Mouse (Mus musculus) left cerebral cortex, postnatal 25 days (tissue): Measurements from ENCODE around the gene Lcor. TPM values are rescaled to one million over a fixed set of nuclear protein-coding genes. Genes with fewer than 3 reads are reported as not detected.

ENCODE experiments used
- DNase-seq, 2 experiments: peaks; one replicate each; pipeline ENCODE4 v3.0.0; 2022; ENCODE audit warnings: low spot score in 2 of 2, mixed read lengths in 1 of 2
- intact Hi-C: fragments of 180-260 bp; cut with DNase I; formaldehyde crosslinking; loops from one replicate; pipeline ENCODE4 v1.15.1; 2025
- total RNA-seq, 2 experiments: library from RNA; stranded (reverse); gene quantifications; 2 replicates each; pipeline ENCODE4 v1.2.3; 2021

The Lcor gene
- total RNA-seq, 2 experiments from 2014 or later, result 19.5 to 19.8 TPM

GRCm38 (mm10) chr19:41534021-41534420 is 51.6 kb downstream of the Lcor start:
- DNase-seq, result no peak
- intact Hi-C loops, result no loop called here

- peak in 1 of 2 experiments; percentile 14 for DNase-seq
- intact Hi-C loops, result no loop called here
Observed at GRCm38 (mm10) chr19:41556981-41557380, 74.5 kb downstream of the Lcor start.

GRCm38 (mm10) chr19:41557491-41557890 is 75.1 kb downstream of the Lcor start:
- intact Hi-C loops, result no loop called here
- DNase-seq, result no peak

- DNase-seq, result no peak
- intact Hi-C loops, result no loop called here
Observed at GRCm38 (mm10) chr19:41558891-41559486, 76.6 kb downstream of the Lcor start.

- no peak for DNase-seq
- intact Hi-C loops, result no loop called here
Observed at GRCm38 (mm10) chr19:41560856-41561255, 78.4 kb downstream of the Lcor start.

- intact Hi-C loops, result no loop called here
- DNase-seq, result no peak
Observed at GRCm38 (mm10) chr19:41568791-41569190, 86.4 kb downstream of the Lcor start.

- intact Hi-C loops, result no loop called here
- no peak for DNase-seq
Observed at GRCm38 (mm10) chr19:41573700-41574099, 91.3 kb downstream of the Lcor start.

- intact Hi-C loops, result no loop called here
Observed at GRCm38 (mm10) chr19:41577576-41577975, 95.1 kb downstream of the Lcor start.

GRCm38 (mm10) chr19:41579311-41579920 is 97.0 kb downstream of the Lcor start:
- intact Hi-C loops, result no loop called here
- no peak for DNase-seq

More at GRCm38 (mm10) chr19:41577576-41577975, 95.1 kb downstream of the Lcor start:
- no peak for DNase-seq

GRCm38 (mm10) chr19:41581706-41582420 is 99.4 kb downstream of the Lcor start, which contains the start of gene Gm340:
TSS of gene Gm340 (plus strand) at chr19:41582370.
- intact Hi-C loops, result no loop called here
- no peak for DNase-seq

- intact Hi-C loops, result no loop called here
- DNase-seq, result no peak
Observed at GRCm38 (mm10) chr19:41582918-41583514, 100.6 kb downstream of the Lcor start.

GRCm38 (mm10) chr19:41586752-41587151 is 104.3 kb downstream of the Lcor start:
- DNase-seq, result no peak
- intact Hi-C loops, result no loop called here

GRCm38 (mm10) chr19:41587431-41588222 is 105.2 kb downstream of the Lcor start:
- no peak for DNase-seq
- intact Hi-C loops, result no loop called here

GRCm38 (mm10) chr19:41589026-41589425 is 106.6 kb downstream of the Lcor start:
- intact Hi-C loops, result no loop called here

GRCm38 (mm10) chr19:41589681-41590080 is 107.2 kb downstream of the Lcor start:
- intact Hi-C loops, result no loop called here
- no peak for DNase-seq

More at GRCm38 (mm10) chr19:41589026-41589425, 106.6 kb downstream of the Lcor start:
- no peak for DNase-seq

- intact Hi-C loops, result no loop called here
- no peak for DNase-seq
Observed at GRCm38 (mm10) chr19:41591808-41592207, 109.4 kb downstream of the Lcor start.

GRCm38 (mm10) chr19:41597170-41597894 is 114.9 kb downstream of the Lcor start:
- no peak for DNase-seq
- intact Hi-C loops, result no loop called here

GRCm38 (mm10) chr19:41600647-41601046 is 118.2 kb downstream of the Lcor start:
- intact Hi-C loops, result no loop called here

More at GRCm38 (mm10) chr19:41600647-41601046, 118.2 kb downstream of the Lcor start:
- DNase-seq, result no peak
